Mouse (Mus musculus): ENCODE results near the gene Olfr312. TPM values are rescaled to one million over a fixed set of nuclear protein-coding genes. Genes with fewer than 3 reads are reported as not detected.
"Not testable (repeated sequence)": the region's sequence is repeated elsewhere in the genome, so short reads cannot be mapped to it uniquely, and the experiment has no call there.

Olfr312 gene
- polyA plus RNA-seq, 1 experiment from 2014 or later, result not detected

DNA sequence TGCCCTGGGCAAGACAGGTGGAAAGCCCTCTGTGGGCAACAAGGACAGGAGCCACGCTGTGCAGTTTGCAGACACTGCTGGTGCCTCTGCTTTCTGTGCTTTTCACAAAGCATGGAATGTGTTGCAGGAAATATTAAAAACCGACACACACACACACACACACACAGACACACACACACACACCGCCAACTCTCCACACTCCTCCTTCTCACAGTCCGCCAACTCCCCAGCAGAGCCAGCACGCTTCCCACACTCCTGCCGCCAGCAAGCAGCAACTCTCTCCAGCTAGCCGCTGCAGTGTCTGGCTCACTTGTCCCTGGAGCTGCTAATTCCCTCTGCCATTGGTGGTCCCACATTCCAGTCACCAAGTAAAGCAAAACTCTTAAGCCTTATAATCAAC, 32.2 kb upstream of the Olfr312 start:
- H3K4me2 ChIP-seq (ENCODE audit: low read depth), result no peak overlapping the region
- no peak overlapping the region for H3K9ac ChIP-seq (ENCODE audit: low read length)
- WGBS, result 83% methylated on average over 7 of the region's 7 CpGs
- H3K9me3 ChIP-seq (ENCODE audit: control insufficient read depth, low read length), result no peaks in the 10 kb centered on the region
- H3K4me1 ChIP-seq (ENCODE audit: control insufficient read depth, insufficient read depth, low read length), result peaks cover 5% of the 10 kb centered on the region; the same call in 1 of the 2 replicates
- no peaks in the 10 kb centered on the region for H3K27me3 ChIP-seq (ENCODE audit: control insufficient read depth, insufficient read depth, low read length)
- no peak overlapping the region for H3K27ac ChIP-seq (ENCODE audit: low read depth, low read length)
- H3K4me3 ChIP-seq (ENCODE audit: low read depth, low read length), result no peak overlapping the region
- H3K36me3 ChIP-seq (ENCODE audit: control insufficient read depth, insufficient read depth, low read length), result no peaks in the 10 kb centered on the region
- no peak for ATAC-seq (ENCODE audit: insufficient read depth, low FRiP score, low TSS enrichment)
- DNase-seq (ENCODE audit: low spot score), result no peak

DNA sequence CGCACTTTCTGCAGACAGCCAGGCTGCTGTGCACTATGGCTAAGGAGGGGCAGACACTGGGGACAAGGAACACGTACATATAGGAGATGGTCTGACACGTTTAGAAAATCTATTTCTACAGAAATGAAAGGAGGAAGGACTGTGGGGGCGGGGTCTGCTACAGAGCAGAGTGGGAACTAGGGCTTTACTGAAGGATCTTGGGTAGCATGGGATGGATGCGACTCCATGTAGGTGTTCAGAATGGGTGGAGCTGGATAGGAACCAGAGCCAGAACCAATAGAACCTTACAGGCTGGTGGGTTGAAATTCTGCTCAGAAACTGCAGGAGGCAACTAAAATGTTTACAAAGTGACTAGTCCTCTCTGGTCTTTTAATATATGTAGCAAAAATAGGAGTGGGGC, 29.3 kb upstream of the Olfr312 start:
- Histone ChIP-seq H3K9me3 (ENCODE audit: control insufficient read depth, low read length) (no peaks in the 10 kb centered on the region), H3K4me2 (ENCODE audit: low read depth) (no peak overlapping the region), H3K4me1 (ENCODE audit: control insufficient read depth, insufficient read depth, low read length) (peaks cover 10% of the 10 kb centered on the region; the same call in 1 of the 2 replicates), H3K27ac (ENCODE audit: low read depth, low read length) (no peak overlapping the region), H3K36me3 (ENCODE audit: control insufficient read depth, insufficient read depth, low read length) (no peaks in the 10 kb centered on the region), H3K4me3 (ENCODE audit: low read depth, low read length) (no peak overlapping the region), H3K9ac (ENCODE audit: low read length) (no peak overlapping the region), H3K27me3 (ENCODE audit: control insufficient read depth, insufficient read depth, low read length) (no peaks in the 10 kb centered on the region)
- 75% methylated on average over 5 of the region's 5 CpGs for WGBS
- DNase-seq (ENCODE audit: low spot score), result no peak
- ATAC-seq (ENCODE audit: insufficient read depth, low FRiP score, low TSS enrichment), result no peak

DNA sequence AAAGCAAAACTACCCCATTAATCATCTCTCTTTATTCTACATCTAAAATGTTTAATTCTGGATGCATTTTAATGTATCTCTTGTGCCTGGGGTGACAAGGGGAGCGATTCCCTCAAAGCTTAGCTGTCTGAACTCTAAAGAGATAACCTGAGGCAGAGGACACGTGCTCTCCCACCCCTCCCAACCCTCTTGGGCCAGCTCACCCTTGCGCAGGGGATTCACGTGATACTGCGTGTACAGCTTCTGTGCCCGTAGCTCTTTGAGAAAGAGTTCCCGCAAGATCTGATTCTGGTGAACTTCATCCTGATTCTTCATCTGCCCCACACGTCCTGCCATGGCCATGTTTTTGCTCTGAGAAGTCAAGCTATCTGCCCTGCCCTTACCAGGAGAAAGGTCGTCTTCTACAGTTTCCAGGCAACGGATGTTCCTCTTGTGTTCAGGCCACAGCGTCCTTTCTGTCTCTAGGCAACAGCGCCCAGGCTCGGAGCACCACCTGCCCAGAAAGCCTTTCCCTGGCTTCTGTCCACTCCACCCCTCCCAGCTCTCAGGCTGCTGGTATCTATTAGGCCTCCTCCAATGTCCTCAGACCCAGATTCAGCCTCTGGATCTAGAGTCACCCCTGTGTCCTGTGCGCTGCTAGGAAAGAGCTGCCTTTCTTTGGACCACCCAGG, 27.3 kb upstream of the Olfr312 start, which contains the start of gene Fam183b:
Fam183b (minus strand) TSS at position 403 of the 671 bp plus-strand sequence.
- H3K4me1 ChIP-seq (ENCODE audit: control insufficient read depth, insufficient read depth, low read length), result peaks cover 10% of the 10 kb centered on the region; the same call in 1 of the 2 replicates
- no peak within 1 kb of the TSS for H3K27ac ChIP-seq (ENCODE audit: low read depth, low read length)
- 0 out of 2 replicates have a peak within 1 kb of the TSS, but pooled peaks have one; percentile 11 for H3K9ac ChIP-seq (ENCODE audit: low read length)
- peak within 1 kb of the TSS; percentile 22 for H3K4me2 ChIP-seq (ENCODE audit: low read depth)
- no peaks in the 10 kb centered on the region for H3K27me3 ChIP-seq (ENCODE audit: control insufficient read depth, insufficient read depth, low read length)
- H3K9me3 ChIP-seq (ENCODE audit: control insufficient read depth, low read length), result no peaks in the 10 kb centered on the region
- WGBS, result 42% methylated on average over 14 of the region's 14 CpGs
- ATAC-seq (ENCODE audit: insufficient read depth, low FRiP score, low TSS enrichment), result peak; percentile 55; the same call in 1 of the 2 replicates
- no peak within 1 kb of the TSS for H3K4me3 ChIP-seq (ENCODE audit: low read depth, low read length)
- DNase-seq (ENCODE audit: low spot score), result peak; percentile 46
- no peaks in the 10 kb centered on the region for H3K36me3 ChIP-seq (ENCODE audit: control insufficient read depth, insufficient read depth, low read length)

DNA sequence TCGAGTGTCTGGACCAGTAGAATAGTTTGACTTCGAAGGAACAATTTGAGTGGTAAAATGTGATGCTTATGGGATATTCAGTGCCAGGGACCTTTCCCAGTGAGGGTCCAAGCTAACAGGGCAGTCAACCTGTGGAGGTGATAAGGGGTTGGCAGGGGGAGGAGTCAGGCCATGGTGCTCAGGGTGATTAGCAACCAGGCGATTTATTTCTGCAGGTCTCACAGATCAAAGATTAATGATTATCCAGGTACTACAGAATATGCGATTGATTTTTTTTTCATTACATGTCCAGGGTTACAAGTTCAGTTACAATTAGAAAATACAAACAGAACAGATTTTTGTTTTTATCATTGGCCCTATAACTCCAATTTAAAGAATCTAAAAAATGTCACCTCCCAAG, 25.2 kb upstream of the Olfr312 start:
- Histone ChIP-seq H3K4me3 (ENCODE audit: low read depth, low read length) (no peak overlapping the region), H3K9ac (ENCODE audit: low read length) (no peak overlapping the region), H3K9me3 (ENCODE audit: control insufficient read depth, low read length) (no peaks in the 10 kb centered on the region), H3K4me2 (ENCODE audit: low read depth) (no peak overlapping the region), H3K27me3 (ENCODE audit: control insufficient read depth, insufficient read depth, low read length) (no peaks in the 10 kb centered on the region), H3K27ac (ENCODE audit: low read depth, low read length) (no peak overlapping the region), H3K4me1 (ENCODE audit: control insufficient read depth, insufficient read depth, low read length) (peaks cover 10% of the 10 kb centered on the region; the same call in 1 of the 2 replicates), H3K36me3 (ENCODE audit: control insufficient read depth, insufficient read depth, low read length) (no peaks in the 10 kb centered on the region)
- no peak for DNase-seq (ENCODE audit: low spot score)
- no peak for ATAC-seq (ENCODE audit: insufficient read depth, low FRiP score, low TSS enrichment)
- WGBS, result 72% methylated on average over 4 of the region's 4 CpGs

DNA sequence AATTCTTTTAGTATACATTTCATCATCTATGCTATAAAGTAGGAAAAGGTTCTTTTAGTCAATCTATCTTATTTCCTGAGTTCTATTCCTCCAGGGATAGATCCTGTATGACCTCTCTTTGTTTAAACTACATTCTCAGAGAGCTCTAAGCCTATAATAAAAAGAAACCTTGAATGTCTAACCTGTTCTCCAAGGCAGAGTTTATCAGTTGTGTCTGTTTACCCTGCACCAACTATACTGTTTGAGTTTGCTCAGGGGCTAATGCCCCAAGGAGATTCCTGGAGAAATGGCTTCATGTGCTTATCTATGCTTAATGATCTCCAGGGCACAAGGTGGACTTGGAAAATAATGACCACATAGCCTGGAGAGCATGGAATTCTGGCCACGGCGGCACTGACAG, 24.6 kb upstream of the Olfr312 start:
- Histone ChIP-seq H3K9ac (ENCODE audit: low read length) (no peak overlapping the region), H3K9me3 (ENCODE audit: control insufficient read depth, low read length) (no peaks in the 10 kb centered on the region), H3K4me2 (ENCODE audit: low read depth) (no peak overlapping the region), H3K27ac (ENCODE audit: low read depth, low read length) (no peak overlapping the region), H3K4me3 (ENCODE audit: low read depth, low read length) (no peak overlapping the region), H3K4me1 (ENCODE audit: control insufficient read depth, insufficient read depth, low read length) (peaks cover 10% of the 10 kb centered on the region; the same call in 1 of the 2 replicates), H3K36me3 (ENCODE audit: control insufficient read depth, insufficient read depth, low read length) (no peaks in the 10 kb centered on the region), H3K27me3 (ENCODE audit: control insufficient read depth, insufficient read depth, low read length) (no peaks in the 10 kb centered on the region)
- 81% methylated on average over 2 of the region's 2 CpGs for WGBS
- ATAC-seq (ENCODE audit: insufficient read depth, low FRiP score, low TSS enrichment), result no peak
- no peak for DNase-seq (ENCODE audit: low spot score)

DNA sequence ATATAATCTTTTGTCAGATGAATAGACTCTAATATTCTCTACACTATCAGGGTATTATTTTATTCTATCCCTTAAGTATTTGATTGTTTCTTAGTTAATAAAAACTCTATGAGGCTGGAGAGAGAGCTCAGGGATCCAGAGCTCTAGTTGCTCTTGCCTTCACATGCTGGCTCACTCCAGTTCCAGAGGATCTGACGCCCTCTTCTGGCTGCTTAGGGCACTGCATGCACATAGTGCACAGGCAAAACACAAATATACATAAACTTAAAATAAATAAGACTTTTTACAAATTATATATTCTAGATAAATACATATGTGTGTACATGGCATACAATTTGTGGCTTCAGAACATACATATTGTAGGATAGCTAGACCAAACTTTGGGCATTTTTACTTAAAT, 17.0 kb upstream of the Olfr312 start:
- H3K4me2 ChIP-seq (ENCODE audit: low read depth), result no peak overlapping the region
- no peak overlapping the region for H3K27ac ChIP-seq (ENCODE audit: low read depth, low read length)
- 10% methylated on average over 1 of the region's 1 CpGs for WGBS
- DNase-seq (ENCODE audit: low spot score), result no peak
- no peak overlapping the region for H3K4me3 ChIP-seq (ENCODE audit: low read depth, low read length)
- no peaks in the 10 kb centered on the region for H3K27me3 ChIP-seq (ENCODE audit: control insufficient read depth, insufficient read depth, low read length)
- H3K9me3 ChIP-seq (ENCODE audit: control insufficient read depth, low read length), result no peaks in the 10 kb centered on the region
- no peak overlapping the region for H3K9ac ChIP-seq (ENCODE audit: low read length)
- no peaks in the 10 kb centered on the region for H3K36me3 ChIP-seq (ENCODE audit: control insufficient read depth, insufficient read depth, low read length)
- H3K4me1 ChIP-seq (ENCODE audit: control insufficient read depth, insufficient read depth, low read length), result no peaks in the 10 kb centered on the region
- ATAC-seq (ENCODE audit: insufficient read depth, low FRiP score, low TSS enrichment), result no peak

DNA sequence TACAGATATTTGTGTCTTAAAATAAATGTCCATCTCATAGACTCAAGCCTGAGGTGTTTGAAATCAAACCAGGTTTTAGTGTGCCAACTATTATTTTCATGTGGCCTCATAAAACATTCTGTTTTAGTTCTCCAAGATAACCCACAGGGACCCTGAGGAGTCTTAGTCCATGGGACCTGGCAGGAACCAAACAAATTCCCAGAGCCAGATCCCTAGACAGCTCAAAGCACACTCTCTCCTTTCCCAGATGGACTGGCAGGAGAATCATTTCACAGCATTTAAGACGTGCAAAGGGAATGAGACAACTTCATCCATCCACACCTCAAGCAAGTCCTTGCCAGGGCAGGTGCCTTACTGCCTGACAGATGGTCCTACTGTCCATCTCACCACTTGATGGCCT, 14.3 kb upstream of the Olfr312 start, which contains the start of gene Olfr313:
Olfr313 (plus strand) TSS at position 301 of the 400 bp plus-strand sequence.
- H3K9ac ChIP-seq (ENCODE audit: low read length); H3K36me3 ChIP-seq (ENCODE audit: control insufficient read depth, insufficient read depth, low read length); H3K9me3 ChIP-seq (ENCODE audit: control insufficient read depth, low read length); H3K27ac ChIP-seq (ENCODE audit: low read depth, low read length); ATAC-seq (ENCODE audit: insufficient read depth, low FRiP score, low TSS enrichment); H3K4me3 ChIP-seq (ENCODE audit: low read depth, low read length); DNase-seq (ENCODE audit: low spot score); H3K4me2 ChIP-seq (ENCODE audit: low read depth); H3K4me1 ChIP-seq (ENCODE audit: control insufficient read depth, insufficient read depth, low read length); H3K27me3 ChIP-seq (ENCODE audit: control insufficient read depth, insufficient read depth, low read length): not testable (repeated sequence)
- WGBS, result 73% methylated on average over 1 of the region's 1 CpGs

DNA sequence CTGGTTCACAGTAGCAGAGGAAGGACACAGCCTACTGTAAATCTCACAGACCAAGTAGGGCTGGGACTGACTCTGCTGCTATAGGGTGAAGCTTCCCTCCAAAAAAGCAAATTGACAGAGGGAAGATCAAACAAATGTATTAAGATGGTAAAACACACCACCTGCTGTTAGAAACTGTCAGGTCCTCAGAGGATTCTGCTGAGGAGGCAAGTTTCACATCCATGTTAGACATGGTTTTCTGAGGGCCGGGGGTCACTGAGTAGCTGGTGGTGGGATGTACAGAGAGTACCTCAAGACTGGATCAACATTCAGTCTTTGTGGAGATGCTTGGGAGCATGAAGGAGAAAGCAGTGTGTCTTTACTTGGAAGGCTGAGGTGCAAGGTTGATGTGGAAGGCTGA, 13.4 kb upstream of the Olfr312 start:
- no peaks in the 10 kb centered on the region for H3K36me3 ChIP-seq (ENCODE audit: control insufficient read depth, insufficient read depth, low read length)
- no peak for ATAC-seq (ENCODE audit: insufficient read depth, low FRiP score, low TSS enrichment)
- H3K27ac ChIP-seq (ENCODE audit: low read depth, low read length), result no peak overlapping the region

DNA sequence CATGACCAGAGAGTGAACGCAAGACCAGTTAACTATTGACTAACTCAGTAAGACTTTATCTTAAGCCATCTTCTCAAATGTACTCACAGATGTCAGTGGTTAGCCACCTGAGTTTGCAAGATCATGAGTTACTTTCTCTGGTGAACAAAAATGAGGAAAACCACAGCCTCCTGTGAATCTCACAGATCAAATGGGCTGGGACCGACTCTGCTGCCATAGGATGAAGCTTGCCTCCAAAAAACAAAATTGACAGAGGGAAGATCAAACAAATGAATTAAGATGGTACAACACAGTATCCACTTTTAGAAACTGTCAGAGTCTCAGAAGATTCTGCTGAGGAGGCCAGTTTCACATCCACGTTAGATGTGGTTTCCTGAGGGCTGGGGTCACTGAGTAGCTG, 727 bp downstream of the Olfr312 start:
- WGBS, result 77% methylated on average over 3 of the region's 3 CpGs
- no peak overlapping the region for H3K4me2 ChIP-seq (ENCODE audit: low read depth)
- no peak overlapping the region for H3K9ac ChIP-seq (ENCODE audit: low read length)
- no peak for ATAC-seq (ENCODE audit: insufficient read depth, low FRiP score, low TSS enrichment)
- H3K4me1 ChIP-seq (ENCODE audit: control insufficient read depth, insufficient read depth, low read length), result no peaks in the 10 kb centered on the region
- no peaks in the 10 kb centered on the region for H3K9me3 ChIP-seq (ENCODE audit: control insufficient read depth, low read length)
- H3K27me3 ChIP-seq (ENCODE audit: control insufficient read depth, insufficient read depth, low read length), result no peaks in the 10 kb centered on the region
- H3K27ac ChIP-seq (ENCODE audit: low read depth, low read length), result no peak overlapping the region
- no peak overlapping the region for H3K4me3 ChIP-seq (ENCODE audit: low read depth, low read length)
- DNase-seq (ENCODE audit: low spot score), result no peak
- H3K36me3 ChIP-seq (ENCODE audit: control insufficient read depth, insufficient read depth, low read length), result no peaks in the 10 kb centered on the region

More for the DNA sequence above, 13.4 kb upstream of the Olfr312 start:
- DNase-seq (ENCODE audit: low spot score), result no peak
- Histone ChIP-seq H3K4me3 (ENCODE audit: low read depth, low read length) (no peak overlapping the region), H3K4me1 (ENCODE audit: control insufficient read depth, insufficient read depth, low read length) (no peaks in the 10 kb centered on the region), H3K9ac (ENCODE audit: low read length) (no peak overlapping the region), H3K4me2 (ENCODE audit: low read depth) (no peak overlapping the region), H3K9me3 (ENCODE audit: control insufficient read depth, low read length) (no peaks in the 10 kb centered on the region), H3K27me3 (ENCODE audit: control insufficient read depth, insufficient read depth, low read length) (no peaks in the 10 kb centered on the region)
- 95% methylated on average over 1 of the region's 1 CpGs for WGBS

Measured in neural tube, embryonic 11.5 days (tissue).